Mouse (Mus musculus): ENCODE measurements around the gene Fgf5. TPM values are rescaled to one million over a fixed set of nuclear protein-coding genes. Genes with fewer than 3 reads are reported as not detected.

Fgf5 gene
- 0.88 and 1.5 TPM in 2 replicates for polyA plus RNA-seq (2015; fragmentation: Nextera tagmentation; extraction: Ambion mirVana)

GRCm38 (mm10) chr5:98253838-98254821 lies at the start of gene Fgf5:
Gene Fgf5 (plus strand): TSS chr5:98254184.

Other genes with a start within 250 kb of the Fgf5 start
- 12.8 and 14.6 TPM in 2 replicates for gene Antxr2, start 223.1 kb upstream of the Fgf5 start, polyA plus RNA-seq (2015; fragmentation: Nextera tagmentation; extraction: Ambion mirVana)
- not detected in 2 replicates for gene Prdm8, start 87.0 kb upstream of the Fgf5 start, polyA plus RNA-seq (2015; fragmentation: Nextera tagmentation; extraction: Ambion mirVana)
- gene Cfap299, start 75.1 kb downstream of the Fgf5 start, polyA plus RNA-seq (2015; fragmentation: Nextera tagmentation; extraction: Ambion mirVana): 1.8 and 2.4 TPM in 2 replicates

Data from urinary bladder, postnatal 0 days (tissue).